Mouse (Mus musculus): Measurements from ENCODE around the gene Adgrb3.

GRCm38 (mm10) chr1:25204636-25205035 lies 624.9 kb downstream of the Adgrb3 start:
- TF ChIP-seq POLR2A (IDR thresholded peaks at IDR 0.05; ENCODE audit: borderline replicate concordance, insufficient read depth, low read length) (no peak), CTCF (IDR thresholded peaks at IDR 0.05; ENCODE audit: borderline replicate concordance, insufficient read depth, low read depth, low read length) (no peak)
